Mouse (Mus musculus): ENCODE measurements around the gene Dnaic2.

Dnaic2 gene

DNA sequence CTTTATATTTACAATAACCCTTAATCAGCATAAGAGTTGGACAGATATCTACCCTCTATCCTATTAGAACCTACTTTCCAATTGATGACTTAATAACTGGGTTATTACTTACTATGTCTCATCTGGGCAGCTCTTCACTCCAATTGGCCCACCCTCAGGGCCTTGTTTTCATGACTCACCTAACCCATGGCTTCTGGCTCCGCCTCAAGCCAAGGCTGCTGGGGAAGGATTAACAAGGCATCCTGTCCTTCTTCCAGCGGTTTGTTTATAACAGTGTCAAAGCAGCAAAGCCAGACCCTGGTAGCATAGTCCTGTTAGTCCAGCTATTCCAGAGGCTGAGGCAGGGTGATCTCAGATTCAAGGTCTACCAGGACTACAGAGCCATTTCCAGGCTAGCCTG is 32.8 kb upstream of the Dnaic2 start:
- in situ Hi-C loops (cut with MboI; ENCODE audit: unreplicated experiment in 2 of 2), result loop anchor here in 1 of 2 experiments (25.0 kb wide), 1 partner anchor 368 kb away; the partner anchor contains the start of gene Cd300e

DNA sequence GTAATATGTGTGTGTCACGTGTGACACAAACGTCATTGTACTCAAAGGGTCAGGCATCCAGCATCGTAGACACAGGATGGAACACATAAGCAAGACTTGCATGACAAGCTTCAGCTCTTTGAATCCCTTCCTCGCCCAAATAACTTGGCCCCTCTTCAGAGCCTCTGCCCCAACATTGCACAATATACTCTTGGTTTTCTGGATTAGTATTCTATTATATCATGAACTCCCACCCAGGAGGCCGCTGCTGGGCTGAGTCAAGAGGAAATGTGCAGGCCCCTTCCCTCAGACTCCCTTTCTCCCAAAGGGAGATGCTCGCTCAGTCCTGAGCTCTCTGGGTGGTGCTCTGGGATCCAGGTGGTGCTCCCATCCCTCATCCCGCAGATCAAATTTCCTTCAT is 28.7 kb upstream of the Dnaic2 start:
- in situ Hi-C loops (cut with MboI; ENCODE audit: unreplicated experiment in 2 of 2), result loop anchor here in 1 of 2 experiments (25.0 kb wide), 1 partner anchor 364 kb away; the partner anchor contains the start of gene Cd300e

DNA sequence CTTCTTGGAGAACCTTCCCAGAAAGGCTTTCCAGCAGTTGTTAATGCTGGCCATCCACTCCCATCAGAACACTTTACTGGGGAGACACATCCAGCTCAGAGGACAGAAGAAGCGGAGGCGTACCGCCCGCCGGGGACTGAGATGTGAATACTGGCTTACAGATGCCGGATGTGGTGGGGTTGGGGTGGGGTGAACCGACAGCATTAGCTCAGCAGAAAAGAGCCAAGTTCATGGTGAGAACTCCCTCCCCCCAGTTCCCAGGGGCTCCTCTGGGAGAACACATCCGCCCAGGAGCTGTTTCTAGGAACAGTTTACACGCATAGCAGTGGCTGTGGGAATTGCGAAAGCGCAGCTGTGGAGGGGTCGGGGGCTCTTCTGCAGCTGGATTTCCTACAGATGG is 27.7 kb upstream of the Dnaic2 start:
- in situ Hi-C loops (cut with MboI; ENCODE audit: unreplicated experiment in 2 of 2), result loop anchor here in 1 of 2 experiments (25.0 kb wide), 1 partner anchor 363 kb away; the partner anchor contains the start of gene Cd300e

DNA sequence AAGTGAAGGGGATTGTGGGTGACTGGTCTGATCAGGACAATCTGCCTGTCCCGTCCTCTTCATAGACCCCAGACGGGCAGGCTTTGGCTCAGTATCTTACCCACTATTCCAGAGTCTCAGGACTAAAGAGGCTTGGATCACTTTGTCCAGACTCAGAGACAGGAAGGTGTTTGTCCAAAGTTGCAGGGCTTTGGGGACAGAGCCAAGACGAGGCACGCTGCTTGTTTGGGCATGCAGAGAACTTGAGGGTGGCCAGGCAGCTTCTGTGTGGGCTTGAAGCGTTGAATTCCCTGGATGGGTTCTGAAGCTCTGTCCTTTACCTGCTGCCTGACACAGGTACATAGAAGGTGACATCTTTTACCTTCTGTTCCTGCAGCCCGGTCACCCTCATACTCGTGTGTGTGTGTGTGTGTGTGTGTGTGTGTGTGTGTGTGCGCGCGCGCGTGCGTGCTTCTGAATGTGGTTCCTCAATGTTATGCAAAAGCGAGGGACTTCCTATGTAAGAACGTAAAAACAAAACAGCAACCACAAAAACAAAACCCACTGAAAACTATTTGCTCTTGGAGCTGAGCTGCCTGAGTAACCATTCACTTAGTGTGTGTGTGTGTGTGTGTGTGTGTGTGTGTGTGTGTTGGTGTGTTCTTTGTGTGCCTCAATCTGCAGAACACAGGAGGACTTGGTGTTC is 24.8 kb upstream of the Dnaic2 start:
- in situ Hi-C loops (cut with MboI; ENCODE audit: unreplicated experiment in 2 of 2), result no loop called here

DNA sequence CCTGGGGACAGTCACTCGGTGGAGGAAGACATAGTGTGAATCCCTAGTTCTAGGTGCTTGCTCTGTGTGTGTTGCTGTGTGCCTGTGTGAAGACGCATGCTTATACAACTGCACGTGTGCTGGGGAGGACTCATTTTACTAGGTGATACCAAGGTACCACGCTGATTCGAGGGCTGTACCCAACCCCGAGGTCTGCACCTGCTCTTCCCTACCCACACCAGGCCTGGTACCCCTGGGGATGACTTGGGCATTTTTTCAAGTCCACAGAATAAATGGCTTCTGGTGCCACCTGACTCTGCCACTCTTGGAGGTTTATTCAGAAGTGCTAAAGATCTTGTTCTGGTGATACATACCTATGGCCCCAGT is 24.2 kb upstream of the Dnaic2 start:
- in situ Hi-C loops (cut with MboI; ENCODE audit: unreplicated experiment in 2 of 2), result no loop called here

DNA sequence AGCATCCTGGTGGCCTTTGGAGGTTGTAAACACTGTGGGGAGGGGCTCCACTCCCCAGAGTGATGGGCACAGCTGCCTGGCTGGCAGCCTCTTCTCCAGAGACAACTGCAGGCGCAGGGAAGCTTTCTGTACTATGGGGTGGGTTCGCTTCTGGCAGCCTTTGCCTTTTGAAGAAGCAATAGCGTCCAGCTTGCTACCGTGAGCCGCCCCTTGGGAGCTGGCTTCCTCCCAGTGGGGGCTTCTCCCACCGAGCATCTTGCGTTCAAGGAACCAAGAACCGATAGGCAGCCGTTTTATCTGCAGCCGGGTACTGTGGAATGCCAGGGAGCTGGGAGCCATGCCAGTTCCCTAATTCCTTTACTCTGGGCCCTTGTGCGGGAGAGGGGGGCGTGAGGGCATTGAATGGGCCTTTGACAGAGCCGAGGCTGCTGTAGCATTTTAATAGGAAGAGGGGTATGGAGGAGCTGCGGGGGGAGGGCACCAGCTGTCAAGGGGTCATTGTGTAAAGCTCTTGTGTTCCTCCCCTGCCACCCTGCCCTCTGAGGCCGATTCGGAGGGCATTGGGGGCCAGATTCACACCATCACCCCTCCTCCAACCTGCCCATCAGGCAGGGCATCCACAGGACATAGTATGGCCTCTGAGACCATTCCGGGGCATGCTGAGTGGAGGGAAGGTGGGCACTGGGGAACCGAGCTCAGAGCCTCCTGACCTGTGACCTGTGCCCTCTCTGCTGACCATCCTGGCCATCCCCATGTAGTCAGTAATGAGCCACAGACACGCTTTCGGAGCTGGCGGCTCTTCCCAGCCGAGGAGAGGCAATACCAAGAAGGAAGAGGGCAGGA is 22.9 kb upstream of the Dnaic2 start:
- in situ Hi-C loops (cut with MboI; ENCODE audit: unreplicated experiment in 2 of 2), result no loop called here

DNA sequence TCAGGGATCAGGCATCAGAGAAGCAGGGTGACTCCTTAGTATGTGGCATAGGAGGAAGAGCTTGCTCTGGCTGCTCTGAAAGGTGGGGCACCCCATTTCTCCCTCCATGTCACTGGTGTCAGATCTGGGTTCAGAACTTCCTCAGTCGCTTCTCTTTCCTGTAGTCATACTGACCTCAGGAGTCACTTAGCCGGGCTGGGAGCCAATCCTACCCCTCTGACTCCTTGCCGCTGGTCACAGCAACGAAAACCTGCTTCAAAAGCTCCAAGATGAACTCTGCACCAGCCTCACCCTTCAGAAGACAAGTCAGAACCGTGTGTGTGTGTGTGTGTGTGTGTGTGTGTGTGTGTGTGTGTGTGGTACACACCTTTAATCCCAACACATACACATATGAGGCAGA is 20.9 kb upstream of the Dnaic2 start:
- in situ Hi-C loops (cut with MboI; ENCODE audit: unreplicated experiment in 2 of 2), result no loop called here

DNA sequence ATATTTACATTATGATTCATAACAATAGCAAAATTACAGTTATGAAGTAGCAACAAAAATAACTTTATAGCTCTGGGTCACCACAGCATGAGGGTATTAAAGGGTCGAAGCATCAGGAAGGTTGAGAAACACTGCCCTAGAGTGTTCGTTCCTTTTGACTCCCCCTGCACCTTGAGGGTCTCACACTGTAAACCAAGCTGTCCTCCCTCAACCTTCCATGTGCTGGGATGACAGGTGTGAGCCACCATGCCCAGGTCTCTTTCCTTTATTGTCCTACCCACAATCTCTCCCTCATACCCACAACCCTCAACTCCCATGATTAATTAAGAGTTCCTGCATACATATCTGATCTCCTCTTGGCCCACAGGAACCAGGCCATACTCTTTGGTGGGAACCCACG is 15.8 kb upstream of the Dnaic2 start:
- in situ Hi-C loops (cut with MboI; ENCODE audit: unreplicated experiment in 2 of 2), result no loop called here

DNA sequence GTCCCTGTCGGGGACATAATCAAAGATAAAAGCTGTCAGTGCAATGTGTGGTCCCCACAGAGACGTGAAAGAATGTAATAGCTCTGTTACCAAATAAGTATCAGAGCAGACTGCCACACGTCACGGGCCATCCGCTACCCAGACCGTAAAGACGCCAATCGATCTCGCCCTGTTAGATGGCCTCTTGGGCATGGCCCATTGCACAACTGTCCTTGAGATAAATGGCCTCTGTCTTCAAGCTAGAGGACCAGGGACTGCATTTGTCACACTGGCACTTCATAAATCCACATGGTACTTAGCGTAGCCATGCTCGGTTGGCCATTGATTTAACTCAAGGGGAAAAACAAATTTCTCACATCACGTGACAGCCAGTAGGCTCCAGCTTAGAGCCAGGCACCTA is 15.3 kb upstream of the Dnaic2 start:
- in situ Hi-C loops (cut with MboI; ENCODE audit: unreplicated experiment in 2 of 2), result no loop called here

DNA sequence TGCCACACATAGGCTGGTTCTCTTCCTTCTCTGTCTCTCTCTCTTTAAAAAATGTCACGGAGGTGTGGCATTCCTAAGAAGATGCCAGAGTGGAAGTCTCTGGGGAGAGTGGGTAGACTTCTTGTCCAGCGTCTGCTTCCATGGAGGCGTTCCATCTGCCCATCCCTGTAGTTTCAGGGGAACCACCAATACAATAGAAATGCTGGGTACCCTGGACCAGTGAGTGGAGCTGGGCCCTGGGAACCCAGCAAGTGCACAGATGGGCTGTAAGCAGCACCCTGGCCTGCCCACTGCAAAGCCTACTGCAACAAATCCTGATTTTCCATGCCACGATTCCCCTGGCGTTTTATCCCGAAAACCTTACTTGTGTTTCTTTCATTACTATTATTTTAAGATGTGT is 12.7 kb upstream of the Dnaic2 start:
- in situ Hi-C loops (cut with MboI; ENCODE audit: unreplicated experiment in 2 of 2), result no loop called here

DNA sequence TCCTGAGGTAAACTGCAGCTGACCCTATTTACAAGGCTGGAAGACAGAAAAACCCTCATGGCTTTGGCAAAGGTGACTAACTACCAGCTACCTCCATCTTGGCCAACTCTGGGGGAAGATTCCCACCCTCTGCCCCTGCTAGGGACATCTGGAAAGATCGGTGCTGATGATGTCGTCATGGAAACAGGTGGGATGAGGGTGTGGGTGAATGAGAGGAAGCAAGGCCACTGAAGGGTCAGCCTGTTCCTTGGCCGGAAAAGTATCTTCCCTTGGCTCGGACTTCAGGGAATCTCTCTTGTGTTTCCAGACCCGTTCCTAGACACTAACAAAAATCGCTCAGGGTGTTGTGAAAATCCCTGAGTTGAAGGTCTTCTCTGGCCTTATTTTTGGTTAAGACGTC is 11.7 kb upstream of the Dnaic2 start:
- in situ Hi-C loops (cut with MboI; ENCODE audit: unreplicated experiment in 2 of 2), result no loop called here

DNA sequence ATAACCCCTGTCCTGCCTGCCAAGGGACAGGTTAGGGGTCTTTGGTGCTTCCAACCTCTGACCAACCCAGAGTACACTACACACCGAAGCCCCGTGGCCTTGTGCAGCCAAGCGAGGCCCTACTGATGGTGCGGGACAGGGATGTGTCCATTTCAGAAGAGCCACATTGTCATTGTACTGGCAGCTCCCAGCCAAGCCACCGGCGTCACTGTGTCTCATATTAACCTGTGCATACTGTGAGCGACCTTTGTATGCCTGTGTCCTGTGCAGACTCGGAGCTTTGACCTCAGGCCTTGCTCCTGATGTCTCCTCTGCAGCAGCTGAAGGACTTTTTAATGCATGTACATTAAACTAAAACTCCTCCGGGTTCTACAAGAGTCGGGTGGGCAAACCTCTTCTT is 6.7 kb upstream of the Dnaic2 start:
- in situ Hi-C loops (cut with MboI; ENCODE audit: unreplicated experiment in 2 of 2), result no loop called here

DNA sequence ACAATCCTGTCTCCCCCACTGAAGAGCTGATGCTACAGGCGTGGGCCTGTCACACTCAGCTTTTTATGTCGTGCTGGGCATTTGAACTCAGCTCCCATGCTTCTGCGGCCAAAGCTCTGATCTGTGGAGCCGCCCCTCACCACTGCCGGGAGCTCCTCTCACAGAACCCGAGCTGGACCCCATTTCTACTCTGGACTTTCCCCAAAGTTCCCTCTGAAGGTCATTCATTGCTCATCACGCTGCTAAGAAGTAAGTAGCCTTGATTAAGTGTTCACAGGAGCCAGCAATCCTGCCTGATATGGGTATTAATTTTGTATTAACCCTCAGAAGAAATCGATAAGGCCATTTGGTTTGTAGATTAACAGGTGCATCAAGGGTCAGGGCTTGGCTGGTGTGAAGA is 4.8 kb upstream of the Dnaic2 start:
- in situ Hi-C loops (cut with MboI; ENCODE audit: unreplicated experiment in 2 of 2), result no loop called here

DNA sequence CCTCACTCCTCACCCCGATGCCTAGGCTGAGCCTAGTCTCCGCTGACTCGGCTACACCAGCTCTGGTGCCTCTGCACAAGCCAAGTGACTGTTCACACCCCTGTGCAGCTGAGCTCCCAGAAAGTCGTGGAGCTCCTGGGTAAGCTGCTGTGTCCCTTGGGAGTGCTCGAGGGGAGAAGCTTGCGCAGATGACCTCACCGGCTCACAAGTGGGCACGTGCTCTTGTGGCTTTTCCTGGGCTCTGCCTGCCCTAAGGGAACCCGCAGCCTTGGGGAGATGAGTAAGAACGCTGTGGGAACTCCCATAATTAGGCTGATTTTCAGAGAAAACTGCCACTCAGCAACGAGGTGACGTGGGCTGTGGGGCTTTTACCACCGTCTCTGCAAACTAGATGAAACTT is 4.2 kb upstream of the Dnaic2 start:
- in situ Hi-C loops (cut with MboI; ENCODE audit: unreplicated experiment in 2 of 2), result no loop called here

DNA sequence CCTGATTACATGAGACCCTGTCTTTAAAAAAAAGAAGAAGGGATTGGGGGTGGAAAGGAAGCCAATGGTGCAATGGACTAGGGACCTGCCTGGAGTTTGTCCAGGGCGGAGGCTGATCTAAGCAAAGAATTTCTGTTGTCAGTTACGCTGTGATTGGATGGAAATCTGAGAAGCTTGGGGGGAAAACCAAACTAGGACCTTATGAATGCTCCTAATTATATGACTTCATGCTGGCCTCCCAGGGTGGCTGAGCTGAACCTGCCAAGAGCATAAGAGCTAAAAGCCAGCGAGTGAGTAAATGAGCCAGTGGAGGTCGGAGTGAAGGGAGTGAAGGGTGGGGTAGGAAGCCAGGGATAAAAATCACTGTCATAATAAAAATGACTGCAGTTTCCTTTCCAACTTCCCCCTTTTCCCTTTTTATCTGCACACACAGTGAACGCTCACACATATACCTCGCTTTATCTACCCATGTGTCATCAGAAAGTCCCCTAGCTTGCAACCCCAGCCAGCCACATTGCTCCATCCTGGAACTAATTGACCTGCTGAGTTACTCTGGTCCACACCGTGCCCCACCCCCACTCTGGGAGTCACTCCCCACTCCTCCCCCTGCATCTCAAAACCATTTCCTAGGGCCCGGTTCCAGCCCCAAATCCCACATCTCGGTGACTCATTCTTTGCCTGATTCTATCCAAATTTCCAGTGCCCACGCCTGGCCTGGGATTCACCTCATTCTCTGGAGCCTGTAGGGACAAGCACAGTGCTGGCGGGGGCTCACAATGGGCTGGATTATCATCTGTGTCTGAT is 2.2 kb upstream of the Dnaic2 start:
- in situ Hi-C loops (cut with MboI; ENCODE audit: unreplicated experiment in 2 of 2), result no loop called here

DNA sequence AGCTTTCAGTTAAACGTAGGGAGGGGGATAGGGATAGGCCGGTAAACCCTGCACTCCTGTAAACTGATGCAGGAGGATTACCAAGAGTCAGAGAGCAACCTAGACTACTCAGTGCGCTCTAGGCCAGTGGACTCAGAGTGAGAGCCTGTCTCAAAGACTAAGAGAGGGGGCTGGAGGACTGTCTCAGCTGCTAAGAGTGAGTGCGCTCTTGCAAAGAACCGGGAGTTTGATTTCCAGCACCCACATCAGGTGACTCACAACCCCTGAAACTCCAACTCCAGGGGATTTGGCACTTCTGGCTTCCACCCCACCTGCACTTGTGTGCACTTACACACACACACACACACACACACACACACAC is 598 bp downstream of the Dnaic2 start:
- in situ Hi-C loops (cut with MboI; ENCODE audit: unreplicated experiment in 2 of 2), result no loop called here

DNA sequence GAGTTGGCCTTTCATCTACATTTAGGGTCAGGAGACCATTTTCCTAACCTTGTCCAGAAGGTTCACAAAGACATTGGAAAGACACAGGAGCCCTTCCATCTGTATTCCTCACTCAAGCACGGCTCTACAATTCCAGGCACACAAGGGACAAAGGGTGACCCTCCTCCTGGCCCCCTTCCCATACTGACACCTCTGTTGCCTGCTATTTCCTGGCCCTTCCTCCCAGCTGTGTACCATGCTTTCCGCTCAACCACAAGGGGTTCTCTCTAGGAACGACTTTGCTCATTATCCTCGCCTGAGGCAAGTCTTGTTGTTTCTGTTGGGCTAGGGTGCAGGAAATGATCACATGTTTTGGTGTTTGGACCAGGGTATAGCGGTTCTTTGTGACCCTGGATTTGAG is 1.1 kb downstream of the Dnaic2 start:
- in situ Hi-C loops (cut with MboI; ENCODE audit: unreplicated experiment in 2 of 2), result no loop called here

DNA sequence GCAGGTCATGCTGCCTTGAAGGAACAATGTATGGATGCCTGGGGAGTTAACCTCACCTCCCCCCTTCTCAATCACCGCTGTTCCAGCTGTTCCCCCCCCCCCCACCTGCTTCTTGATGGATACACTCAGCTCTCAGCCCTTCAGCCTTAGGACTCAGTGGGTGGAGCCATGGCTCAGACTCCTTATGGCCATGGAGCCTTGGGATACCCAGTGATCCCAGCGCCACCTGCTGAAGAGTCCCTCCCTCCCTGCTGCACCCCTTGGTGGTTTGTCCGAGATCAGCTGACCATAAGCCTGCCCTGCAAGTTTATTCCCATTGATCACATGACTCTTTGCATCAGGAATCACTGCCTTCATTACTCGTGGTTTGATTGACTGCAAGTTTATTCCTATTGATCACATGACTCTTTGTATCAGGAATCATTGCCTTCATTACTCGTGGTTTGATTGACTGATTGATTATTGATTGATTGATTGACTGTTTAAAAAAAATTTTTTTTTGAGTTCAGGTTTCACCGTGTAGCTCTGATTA is 2.7 kb downstream of the Dnaic2 start:
- in situ Hi-C loops (cut with MboI; ENCODE audit: unreplicated experiment in 2 of 2), result loop anchor here in 1 of 2 experiments (5.0 kb wide), 1 partner anchor 48 kb away; no protein-coding TSS in a partner anchor

DNA sequence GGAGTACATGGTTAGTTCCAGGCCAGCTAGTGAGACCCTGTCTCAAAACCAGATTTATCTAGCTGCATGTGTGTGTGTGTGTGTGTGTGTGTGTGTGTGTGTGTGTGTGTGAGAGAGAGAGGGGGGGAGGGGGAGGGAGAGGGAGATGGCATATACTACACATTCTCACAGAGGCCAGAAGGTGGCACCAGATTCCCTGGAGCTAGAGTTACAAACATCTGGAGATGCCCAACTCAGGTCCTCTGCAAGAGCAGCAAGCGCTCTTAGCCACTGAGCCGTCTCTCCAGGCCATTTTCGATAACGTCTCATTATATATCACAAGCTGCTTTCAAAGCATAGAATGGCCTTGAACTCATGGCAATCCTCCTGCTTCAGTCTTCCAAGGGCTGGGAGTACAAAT is 4.5 kb downstream of the Dnaic2 start:
- in situ Hi-C loops (cut with MboI; ENCODE audit: unreplicated experiment in 2 of 2), result loop anchor here in 1 of 2 experiments (5.0 kb wide), 1 partner anchor 49 kb away; no protein-coding TSS in a partner anchor

DNA sequence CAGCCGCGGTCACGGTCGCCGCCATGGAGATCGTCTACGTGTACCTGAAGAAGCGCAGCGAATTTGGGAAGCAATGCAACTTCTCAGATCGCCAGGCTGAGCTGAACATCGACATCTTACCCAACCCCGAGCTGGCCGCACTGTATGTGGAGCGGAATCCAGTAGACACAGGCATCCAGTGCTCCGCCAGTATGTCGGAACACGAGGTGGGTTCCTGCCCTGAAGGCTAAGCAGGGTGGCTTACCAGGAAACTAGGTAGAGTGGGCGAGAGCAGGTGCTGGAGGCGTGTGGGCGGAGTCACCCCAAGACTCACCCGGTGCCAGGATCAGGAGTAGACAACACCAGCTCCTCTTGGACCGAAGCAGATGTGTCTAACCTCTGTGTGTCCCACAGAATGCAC is 5.7 kb downstream of the Dnaic2 start:
- in situ Hi-C loops (cut with MboI; ENCODE audit: unreplicated experiment in 2 of 2), result loop anchor here in 1 of 2 experiments (5.0 kb wide), 1 partner anchor 51 kb away; no protein-coding TSS in a partner anchor

DNA sequence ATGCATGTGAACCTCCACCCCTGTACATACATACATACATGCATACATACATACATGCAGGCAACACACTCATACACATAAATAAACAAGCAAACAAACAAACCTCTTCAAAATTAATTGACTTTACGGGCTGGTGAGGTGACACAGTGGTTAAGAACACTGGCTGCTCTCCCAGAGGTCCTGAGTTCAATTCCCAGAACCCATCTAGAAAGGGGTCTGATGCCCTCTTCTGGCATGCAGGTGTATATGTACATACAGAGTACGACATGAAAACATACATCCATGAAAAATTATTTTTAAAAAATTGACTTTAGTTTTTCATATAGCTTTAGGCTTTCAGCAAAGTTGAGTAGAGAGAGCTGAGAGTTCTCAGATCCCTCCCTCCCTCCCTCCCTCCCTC is 8.9 kb downstream of the Dnaic2 start:
- in situ Hi-C loops (cut with MboI; ENCODE audit: unreplicated experiment in 2 of 2), result loop anchor here (5.0 kb wide), 2 partner anchors 64 to 176 kb away; no protein-coding TSS in a partner anchor

Data from v-Abl transformed pro-B cells (cell line).